Mouse (Mus musculus): ENCODE data around the gene Alg5.

Gene Alg5

GRCm38 (mm10) chr3:54795379-54795778 lies 60.0 kb downstream of the Alg5 start:
- DNase-seq: peak; percentile 23 to 26

- no peak for DNase-seq
Observed at GRCm38 (mm10) chr3:54795806-54796205, 60.5 kb downstream of the Alg5 start.

GRCm38 (mm10) chr3:54797211-54797610 lies 61.9 kb downstream of the Alg5 start:
- peak; percentile 31 to 32 for DNase-seq
